Mouse (Mus musculus): Measurements from ENCODE around the gene Slc38a1.

The Slc38a1 gene

GRCm38 (mm10) chr15:96560576-96561298, 82.0 kb downstream of the Slc38a1 start:
- no peak for DNase-seq (ENCODE audit: low spot score)

DNA sequence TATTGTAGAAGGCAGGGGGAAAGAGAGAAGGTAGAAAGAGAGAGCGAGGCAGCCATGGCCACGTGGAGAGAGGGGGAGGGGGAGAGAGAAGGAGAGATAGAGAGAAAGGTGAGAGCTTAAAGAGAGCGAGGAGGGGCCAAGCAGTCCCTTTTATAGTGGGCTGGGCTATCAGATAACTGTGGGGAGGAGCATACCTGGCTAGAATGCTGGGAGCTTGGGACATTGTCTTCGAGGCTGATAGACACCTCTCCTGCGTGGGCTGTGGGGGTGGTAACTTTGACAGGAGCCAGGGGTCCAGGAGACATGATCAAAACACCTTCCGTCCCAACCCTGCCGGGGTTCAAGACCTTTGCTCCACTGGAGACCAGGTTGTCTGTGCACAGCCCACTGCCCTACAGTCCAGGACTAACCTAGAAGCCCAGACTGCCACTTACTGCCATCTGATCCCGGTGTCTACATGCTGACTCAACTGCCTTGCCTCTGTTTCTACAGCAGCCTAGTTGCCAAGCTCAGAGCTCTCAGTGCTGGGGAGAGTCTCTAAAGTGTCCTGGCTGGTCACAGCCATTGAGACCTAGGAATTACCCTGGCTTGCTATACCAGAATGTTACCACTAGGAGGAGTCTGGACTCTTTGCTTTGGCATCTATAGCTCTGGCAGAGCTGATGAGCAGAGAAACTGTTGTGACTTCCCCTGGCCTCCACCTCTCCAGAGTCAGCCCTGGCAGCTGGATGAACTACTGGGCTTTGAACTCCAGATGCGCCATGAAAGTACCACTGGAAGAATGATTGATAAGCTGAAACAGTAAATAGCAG, 90.9 kb downstream of the Slc38a1 start:
- peak; percentile 78 for DNase-seq (ENCODE audit: low spot score)

GRCm38 (mm10) chr15:96551107-96551506, 91.6 kb downstream of the Slc38a1 start:
- DNase-seq (ENCODE audit: low spot score), result no peak

GRCm38 (mm10) chr15:96548363-96548762, 94.3 kb downstream of the Slc38a1 start:
- DNase-seq (ENCODE audit: low spot score), result no peak

DNA sequence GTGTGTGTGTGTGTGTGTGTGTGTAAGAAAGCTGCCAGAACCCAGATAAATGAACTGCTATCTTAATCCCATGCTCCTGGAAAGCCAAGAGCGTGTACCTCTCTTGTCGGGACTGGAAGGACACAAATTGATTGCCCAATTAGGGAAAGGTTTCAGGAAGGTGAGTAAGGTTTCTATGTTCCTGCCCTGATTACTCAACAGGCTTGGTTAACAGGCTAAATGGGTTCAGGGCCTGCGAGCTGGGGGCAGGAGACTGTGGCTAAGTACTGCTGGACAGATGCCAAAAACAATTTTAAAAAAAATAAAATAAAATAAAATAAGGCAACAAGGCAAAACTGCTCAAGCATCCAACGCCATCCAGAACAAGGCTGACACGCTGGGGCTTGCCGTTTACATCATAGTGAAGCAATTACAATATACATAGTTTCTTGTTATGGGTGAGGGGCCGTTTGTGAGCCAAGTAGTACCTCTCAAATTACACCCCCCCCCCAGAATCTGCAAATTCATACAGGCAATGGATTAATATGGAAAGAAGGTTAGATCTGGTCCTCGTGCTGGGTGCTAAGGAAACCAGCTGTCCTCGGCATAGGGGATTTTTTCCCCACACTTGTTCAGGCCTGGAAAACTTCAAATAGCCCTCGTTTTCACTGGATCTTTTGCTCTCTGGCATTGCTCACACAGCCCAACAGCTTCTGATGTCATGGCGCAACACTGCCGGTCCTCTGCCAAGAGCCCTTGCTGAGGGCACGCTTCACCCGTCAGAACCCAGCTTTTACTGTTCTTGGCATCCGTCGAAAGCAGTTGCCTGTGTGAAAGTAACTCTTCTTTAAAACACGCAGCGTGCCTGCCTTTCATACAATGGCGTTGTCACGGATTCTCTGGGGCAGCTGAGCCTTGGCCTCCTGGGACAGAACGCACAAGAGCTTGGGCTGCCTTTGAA, 95.2 kb downstream of the Slc38a1 start:
- DNase-seq (ENCODE audit: low spot score), result no peak

- DNase-seq (ENCODE audit: low spot score), result no peak
These were observed 99.4 kb downstream of the Slc38a1 start for GRCm38 (mm10) chr15:96543181-96543828.

GRCm38 (mm10) chr15:96542135-96542534, 100.6 kb downstream of the Slc38a1 start:
- DNase-seq (ENCODE audit: low spot score), result no peak

DNA sequence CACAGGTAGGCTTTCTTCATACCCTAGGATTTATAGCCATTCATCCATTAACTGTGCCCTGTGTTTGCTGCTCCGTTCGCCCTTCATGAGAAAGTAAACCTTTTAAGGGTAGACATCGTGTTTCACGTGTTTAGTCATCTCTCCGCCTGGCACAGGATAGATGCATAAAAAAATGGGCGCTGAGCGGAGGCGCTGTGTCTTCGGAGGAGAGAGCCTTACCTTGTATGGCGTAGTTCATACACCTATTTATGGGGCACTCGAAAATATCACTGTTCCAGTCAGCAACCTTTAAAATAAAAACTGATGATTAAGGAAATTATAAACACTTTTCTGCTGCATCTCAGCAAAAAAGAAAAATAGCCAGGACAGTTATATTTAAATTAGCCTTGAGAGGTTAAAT, 105.4 kb downstream of the Slc38a1 start:
- no peak for DNase-seq (ENCODE audit: low spot score)

DNA sequence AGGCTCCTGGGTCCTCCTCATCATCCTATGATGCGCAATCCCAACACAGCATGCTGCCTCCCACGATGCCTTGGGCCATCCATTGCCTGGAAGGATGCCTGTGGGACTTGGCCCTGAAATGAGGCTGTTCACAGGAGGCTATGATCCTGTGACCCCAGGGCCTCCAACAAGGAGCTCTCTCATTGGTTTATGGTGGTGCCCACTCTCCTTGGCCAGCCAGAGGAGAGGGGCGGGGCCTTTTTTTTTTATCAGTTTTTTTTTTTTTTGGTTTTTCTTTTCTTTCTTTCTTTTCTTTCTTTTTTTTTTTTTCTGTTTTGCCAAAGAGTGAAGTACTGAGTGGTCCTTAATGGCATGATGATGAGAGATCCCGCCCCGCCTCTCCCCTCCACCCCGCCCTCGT, 106.3 kb downstream of the Slc38a1 start:
- DNase-seq (ENCODE audit: low spot score), result no peak

DNA sequence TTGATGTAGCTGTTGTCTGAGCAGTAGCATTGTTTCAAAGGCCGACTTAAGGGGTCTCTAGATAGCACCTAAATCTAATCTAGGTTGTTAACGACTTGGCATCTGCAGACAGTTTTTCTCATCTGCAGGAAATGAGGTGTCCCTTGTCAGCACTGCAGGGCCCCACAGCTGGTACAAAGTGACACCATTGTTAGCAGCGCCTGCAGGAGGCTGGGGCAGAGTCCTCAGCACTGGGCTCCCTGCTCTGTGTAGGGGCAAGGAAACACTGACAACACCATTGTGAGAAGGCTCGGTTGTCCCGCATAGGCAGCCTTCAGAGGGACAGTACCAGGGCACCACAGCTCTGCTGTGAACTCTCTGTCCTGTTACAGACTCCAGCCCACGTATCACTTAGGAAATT, 115.0 kb downstream of the Slc38a1 start:
- DNase-seq (ENCODE audit: low spot score), result no peak

- no peak for DNase-seq (ENCODE audit: low spot score)
These were observed 118.4 kb downstream of the Slc38a1 start for GRCm38 (mm10) chr15:96524239-96524738.
